Mouse (Mus musculus): ENCODE results near the gene Fam71d.

Gene Fam71d

DNA sequence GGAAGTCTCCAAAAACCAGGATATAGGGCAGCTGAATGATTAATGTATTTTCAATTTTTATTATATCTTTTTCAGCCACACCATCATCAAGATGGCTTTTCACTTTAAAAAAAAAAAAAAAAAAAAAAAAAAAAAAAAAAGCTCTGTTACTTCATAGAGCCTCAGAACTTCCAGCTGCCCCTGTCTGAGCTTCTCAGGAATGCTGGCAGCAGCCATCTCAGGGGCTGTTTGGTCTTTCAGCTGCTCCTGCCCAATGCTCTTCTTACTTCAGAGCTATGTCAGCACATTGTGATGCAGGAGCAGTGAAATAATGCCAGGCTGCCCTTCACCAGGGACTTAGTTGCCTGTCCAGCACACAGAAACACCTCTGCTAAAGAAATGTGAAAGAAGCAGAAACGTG lies at the start of gene Fam71d:
Fam71d (plus strand) TSS at position 211 of the 400 bp plus-strand sequence.
- no peak for DNase-seq (ENCODE audit: low read depth)

- no peak for DNase-seq (ENCODE audit: low read depth)
Observed at GRCm38 (mm10) chr12:78643691-78644090, 47.6 kb upstream of the Fam71d start.

DNA sequence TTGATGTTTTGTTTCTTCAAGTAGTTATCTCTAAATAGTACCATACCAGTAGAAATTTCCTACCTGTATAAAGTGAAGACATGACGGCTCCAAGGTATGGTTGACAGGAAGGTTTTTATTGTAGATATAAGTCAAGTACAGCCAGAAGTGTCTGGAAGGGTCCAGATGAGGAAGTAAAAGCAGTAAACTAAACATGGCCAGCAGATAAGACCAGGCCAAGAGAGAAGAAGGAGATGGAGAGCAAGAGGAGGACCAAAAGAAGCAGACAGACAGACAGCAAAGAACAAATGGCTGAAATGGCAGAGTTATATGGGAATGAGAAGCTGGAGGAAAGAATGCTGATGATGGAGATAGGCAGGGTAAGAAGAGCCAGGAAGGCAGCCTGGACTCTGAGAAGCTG lies 46.1 kb upstream of the Fam71d start:
- DNase-seq (ENCODE audit: low read depth) = no peak

DNA sequence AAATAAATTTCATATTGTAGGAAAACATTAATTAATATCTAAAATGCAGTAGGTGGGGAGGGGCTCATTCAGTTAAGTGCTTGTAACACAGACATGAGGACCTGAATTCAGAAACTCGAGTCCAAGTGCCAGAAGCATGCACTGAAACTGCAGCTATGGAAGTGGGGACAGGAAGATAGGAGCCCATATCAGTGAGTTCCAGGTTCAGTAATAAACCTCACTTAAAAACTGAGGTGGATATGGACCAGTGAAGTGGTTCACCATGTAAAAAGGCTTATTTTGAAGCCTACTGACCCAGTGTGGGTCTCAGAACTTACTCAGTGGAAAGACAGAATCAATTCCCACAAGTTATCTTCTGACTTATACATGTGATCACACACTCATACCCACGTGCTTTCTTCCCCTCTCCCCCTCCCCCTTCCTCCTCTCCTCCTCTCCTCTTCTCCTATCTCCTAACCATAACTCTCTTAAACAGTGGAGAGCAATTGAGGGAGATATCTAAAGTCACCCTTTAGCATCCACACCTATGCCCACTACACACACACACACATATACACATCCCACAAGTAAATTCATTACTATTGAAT lies 31.5 kb upstream of the Fam71d start:
- DNase-seq (ENCODE audit: low read depth) = no peak

- peak; percentile 49 for DNase-seq (ENCODE audit: low read depth)
Observed at GRCm38 (mm10) chr12:78678101-78678806, 13.1 kb upstream of the Fam71d start.

- no peak for DNase-seq (ENCODE audit: low read depth)
Observed at GRCm38 (mm10) chr12:78678807-78679189, 12.5 kb upstream of the Fam71d start.

- DNase-seq (ENCODE audit: low read depth) = no peak
Observed at GRCm38 (mm10) chr12:78681048-78681447, 10.3 kb upstream of the Fam71d start.

GRCm38 (mm10) chr12:78682279-78682678 lies 9.1 kb upstream of the Fam71d start:
- DNase-seq (ENCODE audit: low read depth) = no peak

DNA sequence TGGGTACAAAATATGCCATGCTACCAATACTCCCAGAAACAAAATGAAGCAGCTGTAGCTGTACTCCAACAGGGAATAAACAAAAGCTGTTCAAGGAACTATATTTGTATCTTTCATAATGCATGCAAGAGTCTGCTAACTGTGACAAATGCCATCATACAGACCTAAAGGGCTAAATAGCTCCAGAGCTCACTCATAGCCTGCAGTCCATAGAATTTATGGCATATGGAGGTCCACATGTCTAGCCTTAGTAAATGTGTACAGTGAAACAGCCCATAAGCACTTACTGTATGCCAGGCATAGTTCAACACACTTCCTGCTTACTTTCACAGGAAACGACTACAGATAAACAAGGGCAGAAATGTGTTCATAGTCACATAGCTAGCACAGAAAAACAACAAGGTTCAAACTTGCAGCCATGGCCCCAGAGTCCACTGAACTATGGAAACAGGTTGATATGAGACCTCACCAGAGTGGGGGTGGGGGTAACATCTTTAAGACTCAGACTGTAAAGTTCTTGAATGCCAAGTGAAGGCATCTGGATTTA lies 5.6 kb upstream of the Fam71d start:
- no peak for DNase-seq (ENCODE audit: low read depth)

DNA sequence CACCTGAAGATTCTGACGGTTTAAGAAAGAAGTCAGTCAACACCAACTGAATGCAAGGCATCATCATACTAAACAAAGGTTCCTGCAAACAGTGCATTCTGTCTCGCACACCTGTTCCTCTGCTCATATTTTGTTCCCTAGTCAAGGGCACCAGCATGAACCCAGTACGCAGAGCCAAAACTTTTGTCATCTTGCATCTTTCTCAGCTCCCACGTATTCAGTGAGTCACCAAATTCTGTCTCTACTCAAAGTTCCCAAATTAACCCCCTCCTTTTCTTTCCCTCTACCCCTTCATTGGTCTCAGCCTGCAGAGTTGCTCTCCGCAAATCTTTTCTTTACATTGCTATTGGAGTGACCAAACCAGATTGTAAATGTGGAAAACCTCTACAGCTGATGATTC lies 2.5 kb upstream of the Fam71d start:
- DNase-seq (ENCODE audit: low read depth) = no peak

- DNase-seq (ENCODE audit: low read depth) = no peak
Observed at GRCm38 (mm10) chr12:78693281-78693680, 1.9 kb downstream of the Fam71d start.

- no peak for DNase-seq (ENCODE audit: low read depth)
Observed at GRCm38 (mm10) chr12:78717783-78718182, 26.4 kb downstream of the Fam71d start.

GRCm38 (mm10) chr12:78727723-78728122 lies 36.4 kb downstream of the Fam71d start:
- no peak for DNase-seq (ENCODE audit: low read depth)

DNA sequence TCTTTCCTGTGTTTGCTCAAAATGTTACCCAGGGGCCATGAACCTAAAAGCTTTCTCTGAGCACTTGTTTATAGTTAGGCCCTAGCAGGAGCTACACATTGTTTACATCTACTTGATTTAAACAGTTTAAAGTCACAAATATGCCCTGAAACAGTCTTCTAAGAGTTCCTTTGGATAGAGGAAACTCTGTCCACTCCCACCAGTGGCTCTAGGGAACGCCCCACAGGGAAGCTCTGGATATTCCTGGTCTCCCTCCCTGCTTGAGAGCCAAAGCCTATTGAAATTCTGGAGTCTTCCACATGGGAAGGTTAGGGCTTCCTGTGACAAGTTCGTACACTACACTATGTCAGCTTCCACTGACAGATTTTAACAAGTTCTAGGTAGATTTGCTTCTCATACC lies 48.3 kb downstream of the Fam71d start:
- DNase-seq (ENCODE audit: low read depth) = no peak

- DNase-seq (ENCODE audit: low read depth) = no peak
Observed at GRCm38 (mm10) chr12:78740289-78740688, 49.0 kb downstream of the Fam71d start.

- DNase-seq (ENCODE audit: low read depth) = no peak
Observed at GRCm38 (mm10) chr12:78746226-78746625, 54.9 kb downstream of the Fam71d start.

GRCm38 (mm10) chr12:78747406-78747805 lies 56.1 kb downstream of the Fam71d start:
- no peak for DNase-seq (ENCODE audit: low read depth)

GRCm38 (mm10) chr12:78748113-78748512 lies 56.8 kb downstream of the Fam71d start:
- DNase-seq (ENCODE audit: low read depth) = peak; percentile 28

DNA sequence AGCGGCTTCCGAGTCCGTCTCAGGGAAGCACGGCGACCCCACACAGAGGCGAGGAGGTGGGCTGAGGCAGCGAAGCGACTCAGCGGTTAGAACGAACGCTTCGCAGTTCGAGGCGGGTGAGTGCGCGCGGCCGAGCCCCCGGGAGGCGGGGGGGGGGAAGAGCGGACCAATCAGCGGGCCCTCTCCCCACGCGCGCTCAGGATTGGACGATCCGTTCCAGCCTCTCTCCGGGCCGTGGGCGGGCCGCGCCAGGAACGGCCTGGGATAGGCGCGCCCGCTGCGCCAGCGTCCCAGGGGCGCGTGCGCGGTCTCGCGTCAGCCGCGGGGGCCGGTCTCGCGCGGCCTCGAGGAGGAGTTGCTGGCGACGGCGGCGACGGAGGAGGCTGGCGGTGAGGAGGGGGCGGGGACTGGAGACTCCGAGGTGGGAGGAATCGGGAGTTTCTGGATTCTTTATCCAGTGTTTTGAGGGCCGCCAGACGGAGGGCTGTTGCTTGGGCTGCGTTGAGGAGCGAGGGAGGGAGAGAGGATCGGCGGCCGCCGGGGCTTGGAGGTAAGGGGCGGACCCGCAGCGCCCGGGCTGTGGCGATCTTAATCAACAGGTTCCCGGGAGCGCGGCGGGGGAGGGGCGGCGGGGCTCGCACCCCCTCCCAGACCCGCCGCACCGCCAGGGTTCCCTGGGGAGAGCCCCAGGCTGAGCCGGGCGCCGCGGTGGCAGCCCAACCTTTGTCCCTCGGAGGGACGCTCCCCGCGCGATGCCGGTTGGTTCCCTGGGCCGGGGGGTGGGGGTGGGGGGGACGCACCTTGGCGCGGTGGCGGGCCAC lies 57.4 kb downstream of the Fam71d start, which contains the start of gene Mpp5:
Mpp5 (plus strand) TSS at position 351 of the 821 bp plus-strand sequence.
- peak; percentile 90 for DNase-seq (ENCODE audit: low read depth)

DNA sequence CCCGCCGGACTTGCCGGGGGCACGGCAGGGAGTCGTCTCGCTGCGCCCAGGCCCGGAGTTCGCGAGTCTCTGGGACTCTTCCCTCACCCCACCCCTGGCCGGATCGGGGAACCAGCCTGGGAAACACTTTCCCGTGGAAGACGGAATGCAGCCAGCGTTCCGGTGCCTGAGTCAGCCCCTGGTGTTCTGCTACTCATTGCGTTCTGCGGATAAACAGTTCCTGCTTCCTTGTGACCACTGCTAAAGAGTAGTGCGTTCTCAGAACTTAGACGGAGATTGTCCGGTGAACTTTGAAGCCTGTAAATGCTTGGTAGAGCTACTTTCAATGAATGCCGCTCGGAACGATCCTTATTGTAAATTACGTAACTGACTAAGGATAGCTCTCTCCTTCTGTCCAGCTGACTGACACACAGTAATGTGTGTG lies 58.1 kb downstream of the Fam71d start:
- peak; percentile 30 for DNase-seq (ENCODE audit: low read depth)

GRCm38 (mm10) chr12:78761979-78762378 lies 70.6 kb downstream of the Fam71d start:
- no peak for DNase-seq (ENCODE audit: low read depth)

DNA sequence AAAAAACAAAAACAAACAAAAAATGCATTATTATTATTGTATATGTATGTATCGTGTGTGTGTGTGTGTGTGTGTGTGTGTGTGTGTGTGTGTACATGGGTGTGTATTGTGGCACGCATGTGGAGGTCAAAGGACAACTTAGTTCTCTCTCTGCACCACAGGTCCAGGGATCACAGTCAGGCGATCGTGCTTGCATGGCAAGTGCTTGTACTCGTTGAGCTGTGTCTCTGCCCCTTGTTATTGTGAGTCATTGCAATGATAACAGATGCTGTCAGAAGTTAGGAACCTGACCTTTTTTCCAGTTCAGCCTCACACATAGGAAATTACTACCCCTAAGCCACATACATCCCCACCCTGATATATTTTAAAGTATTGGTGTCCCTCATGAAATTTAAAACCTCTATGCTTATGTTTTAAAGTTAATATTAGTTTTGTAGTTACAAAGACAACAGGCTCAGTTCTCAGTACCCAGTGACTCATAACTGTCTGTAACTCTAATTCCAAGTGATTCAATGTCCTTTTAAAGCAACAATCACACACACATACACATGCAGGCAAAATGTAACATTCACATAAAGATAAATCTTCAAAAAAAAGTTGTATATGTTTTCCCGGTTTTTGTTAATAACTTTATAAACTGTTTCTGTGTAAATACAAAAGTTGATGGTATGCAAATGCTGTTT lies 77.8 kb downstream of the Fam71d start:
- no peak for DNase-seq (ENCODE audit: low read depth)

All from c-Kit-positive CD71-positive TER-119-negative erythroid progenitor cells, embryonic 14.5 days (primary cell).